Comparison of ENCODE assay signal across 14 mouse cellular contexts in genomic region chr6:92383196-92383782, GRCm38 (mm10).
DNase-seq lines count a peak whose midpoint lies in the region; ATAC-seq and TF ChIP-seq lines count a peak whose summit lies in the region.
"Had no signal": no experiment of that assay in that cellular context is flagged by ENCODE, and none has a peak within 500 bp of the region (broad histone marks: within the 10 kb centered on the region; RNA-seq: fewer than 3 reads in every experiment).

No protein-coding gene starts in this region.

- H3K27ac ChIP-seq in hindbrain, embryonic 11.5 days (ENCODE audit: low read depth, low read length), result no peak overlapping the region
- H3K27ac ChIP-seq in intestine, postnatal 0 days (ENCODE audit: low read depth, low read length), result no peak overlapping the region
- H3K27ac ChIP-seq: heart, embryonic 10.5 days; limb, embryonic 10.5 days had no signal

- peak; percentile 56 for DNase-seq in left cerebral cortex, adult 11 months (ENCODE audit: low spot score)
- DNase-seq in left cerebral cortex, postnatal 4 days, result no peak
- peak; percentile 12 for DNase-seq in hindbrain, embryonic 11.5 days (ENCODE audit: low spot score)
- peak; percentile 65 to 78 for DNase-seq in left cerebral cortex, postnatal 14 days (ENCODE audit: low spot score in 2 of 2)
- DNase-seq in right cerebral cortex, postnatal 25 days, result peak; percentile 54
- DNase-seq: adrenal gland, postnatal 25 days; cerebellum, adult 9-10 months; liver, postnatal 0 days; thymus, postnatal 36 days had no signal

- H3K4me2 ChIP-seq in hindbrain, embryonic 11.5 days (replicated peaks; ENCODE audit: low read depth, low read length), result no peak overlapping the region
- no peak overlapping the region for H3K4me2 ChIP-seq in intestine, postnatal 0 days (replicated peaks; ENCODE audit: low read depth)

- no peaks in the 10 kb centered on the region for H3K36me3 ChIP-seq in hindbrain, embryonic 11.5 days (ENCODE audit: control insufficient read depth, insufficient read depth, low read length)
- no peaks in the 10 kb centered on the region for H3K36me3 ChIP-seq in intestine, postnatal 0 days (ENCODE audit: control insufficient read depth, insufficient read depth)
- H3K36me3 ChIP-seq: heart, embryonic 10.5 days; limb, embryonic 10.5 days had no signal

- no peak overlapping the region for H3K9ac ChIP-seq in hindbrain, embryonic 11.5 days (ENCODE audit: low read depth, low read length)
- no peak overlapping the region for H3K9ac ChIP-seq in intestine, postnatal 0 days (ENCODE audit: low read depth, low read length)
- H3K9ac ChIP-seq: liver, postnatal 0 days had no signal

- H3K9me3 ChIP-seq in hindbrain, embryonic 11.5 days (ENCODE audit: control insufficient read depth, low read length), result no peaks in the 10 kb centered on the region
- no peaks in the 10 kb centered on the region for H3K9me3 ChIP-seq in intestine, postnatal 0 days (ENCODE audit: control insufficient read depth)
- H3K9me3 ChIP-seq: heart, embryonic 10.5 days; limb, embryonic 10.5 days; megakaryocyte, embryonic 14.5 days had no signal

- ATAC-seq in hindbrain, embryonic 11.5 days (ENCODE audit: low FRiP score), result no peak
- ATAC-seq in monocyte, adult 5-6 weeks (replicated peaks; ENCODE audit: insufficient number of reproducible peaks, low FRiP score, low TSS enrichment, poor library complexity, severe bottlenecking), result no peak
- no peak for ATAC-seq in intestine, postnatal 0 days
- ATAC-seq: liver, postnatal 0 days had no signal

- TF ChIP-seq CTCF in intestine, postnatal 0 days (IDR thresholded peaks at IDR 0.05; ENCODE audit: low read depth), result no peak

- H3K4me1 ChIP-seq in hindbrain, embryonic 11.5 days (replicated peaks; ENCODE audit: control insufficient read depth, insufficient read depth, low read length), result no peaks in the 10 kb centered on the region
- no peaks in the 10 kb centered on the region for H3K4me1 ChIP-seq in intestine, postnatal 0 days (replicated peaks; ENCODE audit: control insufficient read depth, insufficient read depth, low read length)
- H3K4me1 ChIP-seq: megakaryocyte, embryonic 14.5 days had no signal

- no peaks in the 10 kb centered on the region for H3K27me3 ChIP-seq in hindbrain, embryonic 11.5 days (ENCODE audit: control insufficient read depth, insufficient read depth, low read length)
- no peaks in the 10 kb centered on the region for H3K27me3 ChIP-seq in intestine, postnatal 0 days (replicated peaks; ENCODE audit: control insufficient read depth, insufficient read depth, low read length)
- H3K27me3 ChIP-seq: megakaryocyte, embryonic 14.5 days had no signal

- 68% methylated on average over 14 of the region's 14 CpGs for WGBS in hindbrain, embryonic 11.5 days
- WGBS in intestine, postnatal 0 days, result 78% methylated on average over 14 of the region's 14 CpGs

- intact Hi-C loops in left cerebral cortex, postnatal 4 days (cut with DNase I), result no loop called here
- intact Hi-C loops in left cerebral cortex, postnatal 14 days (cut with DNase I), result loop anchor here (5.0 kb wide), 1 partner anchor 36 kb away; no protein-coding TSS in a partner anchor

- H3K4me3 ChIP-seq in hindbrain, embryonic 11.5 days (ENCODE audit: low read depth, low read length), result no peak overlapping the region
- H3K4me3 ChIP-seq in intestine, postnatal 0 days (ENCODE audit: low read depth, low read length), result no peak overlapping the region
- H3K4me3 ChIP-seq: heart, embryonic 10.5 days; limb, embryonic 10.5 days; megakaryocyte, embryonic 14.5 days had no signal
